Mouse (Mus musculus) cerebellum, postnatal 10 days (tissue): ENCODE results near the gene Erbb4.
A peak's percentile ranks its signal among the peaks of the same experiment; 100 is the strongest.

Experiments used
- DNase-seq, 2 experiments: peaks; one replicate each; pipeline ENCODE4 v3.0.0; 2021; ENCODE audit warnings: mixed read lengths in 2 of 2

Gene Erbb4

DNA sequence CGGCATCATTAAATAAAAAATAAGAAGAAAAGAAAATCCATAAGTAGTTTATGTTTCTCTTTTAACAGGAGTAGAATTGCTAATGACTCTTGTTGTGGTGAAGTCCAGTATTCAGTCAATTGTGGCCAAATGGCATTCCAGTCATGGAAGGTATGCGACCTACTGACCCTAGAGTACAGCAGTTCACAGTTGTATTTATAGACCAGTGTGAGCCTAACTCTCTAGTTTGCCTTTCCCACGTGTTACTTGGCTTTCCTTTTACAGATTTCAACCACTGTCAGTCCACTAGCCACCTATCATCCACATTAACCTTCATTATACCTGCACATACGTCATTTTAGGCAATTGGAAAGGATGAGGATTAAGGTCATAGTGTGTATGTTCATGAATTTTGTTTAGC is 606.3 kb downstream of the Erbb4 start:
- no peak for DNase-seq

DNA sequence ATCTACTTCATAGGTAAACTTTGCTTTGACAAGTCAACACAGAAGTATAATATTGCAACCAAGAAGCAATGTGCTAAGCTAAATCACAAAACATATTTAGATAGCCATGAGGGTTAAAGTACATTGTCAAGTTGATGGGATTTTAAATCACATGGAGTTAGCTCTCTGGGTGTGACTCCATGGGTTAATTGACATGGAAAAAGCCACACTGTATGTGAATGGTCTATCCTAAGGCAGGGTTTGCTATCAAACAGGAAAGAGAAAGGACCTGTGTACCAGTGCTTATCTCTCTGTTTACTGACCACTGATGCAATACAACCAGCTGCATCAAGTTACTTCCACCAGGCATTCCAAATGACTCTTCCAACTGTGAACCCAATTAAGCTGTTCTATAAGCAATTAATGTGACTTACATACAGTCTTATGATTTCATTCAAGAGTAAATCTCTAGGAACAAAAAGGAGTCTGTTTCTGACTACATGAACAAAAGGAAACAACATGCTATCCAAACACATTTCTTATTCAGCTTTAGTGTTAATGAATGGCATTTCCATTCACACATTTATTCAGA is 641.4 kb downstream of the Erbb4 start:
- no peak for DNase-seq

DNA sequence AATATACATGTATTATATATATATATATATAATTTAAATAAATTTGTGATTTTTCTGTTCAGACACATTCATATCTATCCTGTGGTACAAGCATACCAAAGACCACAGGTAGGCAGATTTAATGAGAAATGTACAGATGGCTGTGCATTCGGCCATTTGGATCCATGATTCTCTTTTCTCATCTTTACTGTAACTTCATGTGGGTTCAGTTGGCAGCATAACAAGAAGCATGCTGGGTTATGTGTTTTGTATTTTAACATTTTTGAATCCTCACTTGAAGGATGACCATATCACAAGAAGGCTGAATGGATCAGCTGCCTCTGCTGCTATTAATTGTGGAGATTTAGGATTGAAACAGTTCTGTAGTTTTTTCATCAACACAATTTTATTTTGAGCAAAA is 656.6 kb downstream of the Erbb4 start:
- peak; percentile 51 to 62 for DNase-seq

DNA sequence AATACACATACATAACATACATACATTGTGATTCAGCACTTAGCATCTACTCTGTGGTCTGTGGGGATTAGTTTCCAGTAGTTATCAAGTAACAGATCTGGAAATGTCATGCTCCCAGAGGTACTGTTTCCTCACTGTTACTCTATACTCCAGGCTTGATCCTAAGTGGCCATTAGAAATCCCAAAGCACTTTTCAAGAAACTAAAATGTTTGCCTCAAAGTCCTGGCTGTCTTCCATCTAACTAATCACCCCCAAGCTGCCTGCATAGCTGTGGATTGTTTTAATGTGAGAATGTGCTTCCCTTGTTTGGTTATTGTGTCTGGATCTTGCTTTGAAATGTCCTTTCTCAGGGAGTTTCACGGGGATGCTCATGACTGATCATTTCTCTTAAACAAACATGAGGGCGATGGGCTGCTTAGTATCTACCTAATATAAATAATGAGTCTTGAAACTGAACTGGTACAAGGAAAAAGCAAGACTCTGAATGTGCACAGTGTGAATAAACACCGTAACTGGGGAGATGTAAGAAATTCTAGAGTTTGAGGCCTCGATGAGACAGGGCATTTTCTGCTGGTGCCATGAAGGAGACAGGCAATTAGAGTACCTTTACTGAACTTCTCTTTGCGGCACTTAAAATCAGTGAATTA is 683.4 kb downstream of the Erbb4 start:
- DNase-seq, result no peak

DNA sequence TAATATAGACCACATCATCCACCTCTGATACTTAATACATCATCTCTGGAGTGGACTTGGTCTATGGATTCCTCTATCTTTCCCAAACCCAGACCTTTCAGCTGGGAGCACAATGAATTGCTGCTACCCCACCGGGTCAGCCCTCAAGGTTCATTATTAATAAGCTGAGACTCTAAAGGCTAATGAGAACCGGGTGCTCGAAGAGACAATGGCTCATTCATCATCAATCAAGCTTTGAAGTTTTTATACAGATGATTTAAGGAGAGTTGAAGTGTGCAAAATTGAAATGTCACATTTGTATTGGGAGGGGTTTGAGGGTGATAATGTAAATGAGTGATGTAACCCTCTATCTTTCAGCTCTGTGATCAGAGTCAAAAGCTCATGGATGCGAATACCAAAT is 706.7 kb downstream of the Erbb4 start:
- no peak for DNase-seq

DNA sequence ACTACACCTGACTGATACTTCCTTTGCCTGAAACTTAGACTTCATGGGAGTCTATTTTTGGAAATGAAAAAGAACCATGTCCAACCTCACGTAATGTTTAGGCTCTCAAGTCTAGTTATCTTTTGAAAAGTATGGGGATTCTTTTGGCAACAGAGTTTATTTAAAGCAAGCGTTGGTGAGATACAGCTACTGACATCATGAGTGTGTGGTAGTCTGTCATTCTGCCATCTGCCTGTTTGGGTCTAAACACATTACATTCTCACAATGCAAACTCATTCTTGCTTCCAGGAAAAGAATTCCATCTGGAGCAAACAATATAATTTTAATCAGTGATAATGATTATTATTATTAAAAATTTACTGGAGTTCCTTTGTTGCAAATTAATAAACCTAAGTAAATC is 736.3 kb downstream of the Erbb4 start:
- no peak for DNase-seq

DNA sequence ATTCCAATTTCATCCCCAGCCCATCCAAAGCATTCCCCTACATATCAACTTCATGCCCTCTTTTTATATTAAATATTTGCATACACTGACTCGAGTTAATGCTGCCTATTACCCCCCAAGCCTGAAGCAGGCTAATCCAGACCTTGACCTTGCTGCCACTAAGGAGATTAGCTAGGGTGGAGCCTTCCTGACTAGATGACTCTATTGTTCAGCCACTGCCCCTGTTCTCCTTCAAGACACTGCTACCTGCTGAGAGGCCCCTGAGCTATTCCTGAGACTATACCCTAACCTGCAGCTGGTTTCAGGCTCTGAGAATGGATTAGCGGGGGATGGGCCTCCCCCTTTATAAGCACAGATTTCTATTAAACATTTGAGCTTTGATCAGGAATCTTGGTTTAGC is 774.1 kb downstream of the Erbb4 start:
- no peak for DNase-seq

DNA sequence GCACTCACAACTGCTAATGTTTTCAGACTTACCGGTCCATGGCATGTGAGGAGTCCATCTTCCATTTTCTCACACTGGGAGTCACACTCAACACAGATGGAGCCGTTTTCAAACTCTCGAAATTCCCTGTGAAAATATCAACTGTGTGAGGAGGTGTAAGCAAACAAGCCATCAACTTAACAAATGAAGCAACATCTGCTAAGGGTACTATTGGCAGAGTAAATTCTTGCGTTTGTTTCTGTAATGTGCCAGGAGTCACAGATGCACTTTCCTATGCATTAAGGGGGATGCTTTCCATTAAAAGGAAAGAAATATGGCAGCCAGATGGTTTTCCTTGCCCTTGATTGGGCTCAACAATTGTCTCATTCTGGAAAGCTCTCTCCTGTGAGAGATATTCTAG is 802.0 kb downstream of the Erbb4 start:
- DNase-seq, result no peak

DNA sequence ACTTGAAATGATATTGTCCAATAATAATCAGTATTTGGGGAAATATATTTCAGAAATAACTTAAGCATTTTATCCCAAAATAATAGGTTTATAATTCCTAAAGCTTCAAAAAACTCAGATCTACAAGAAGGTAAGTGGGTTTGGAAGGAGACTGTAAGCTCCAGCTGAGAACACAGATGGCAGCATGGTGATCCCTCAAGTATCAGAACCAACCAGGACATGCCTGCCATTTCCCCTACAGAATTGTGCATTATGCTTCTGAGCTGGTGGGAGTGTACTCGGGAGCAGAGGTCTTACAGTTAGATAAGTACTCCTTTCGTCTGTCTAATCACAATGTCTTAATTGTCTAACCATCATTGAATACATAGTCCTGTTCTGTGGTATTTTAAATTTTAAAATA is 823.4 kb downstream of the Erbb4 start:
- peak; percentile 28 to 35 for DNase-seq

DNA sequence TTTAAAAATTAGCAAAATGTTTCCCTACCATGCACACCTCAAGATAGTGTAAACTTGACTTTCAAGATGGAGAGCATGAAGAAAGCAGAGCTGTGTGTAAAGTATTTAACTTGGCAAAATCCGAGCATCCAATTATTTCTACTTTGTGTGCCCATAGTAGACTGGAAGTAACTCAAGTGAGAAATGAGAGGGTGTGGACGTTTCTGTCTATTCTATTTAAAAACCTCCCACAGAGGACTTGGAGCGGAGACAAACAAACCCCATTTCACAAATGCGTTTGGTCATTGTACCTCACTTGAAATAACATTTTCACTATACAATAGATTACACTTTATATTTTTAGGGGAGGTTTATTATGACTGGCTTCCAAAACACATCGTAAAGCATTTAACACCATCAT is 832.0 kb downstream of the Erbb4 start:
- DNase-seq, result no peak

DNA sequence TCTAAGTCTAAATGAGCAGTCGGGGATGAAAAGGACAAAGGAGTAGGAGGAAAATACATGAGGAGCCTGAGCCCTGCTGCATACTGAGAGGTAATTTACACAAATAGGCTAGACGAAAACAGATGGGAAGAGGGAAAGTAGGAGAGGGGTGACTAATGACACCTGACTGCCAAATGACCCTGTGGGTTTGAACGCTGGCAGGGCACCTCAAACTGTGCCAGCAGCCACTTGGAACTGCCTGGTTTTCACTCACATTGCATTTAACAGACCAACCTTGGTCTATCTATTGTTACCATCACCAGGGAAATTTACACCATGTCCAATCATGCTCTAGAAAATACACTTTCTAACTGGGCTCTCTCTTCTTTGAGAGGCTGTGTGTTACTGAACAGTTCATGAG is 929.3 kb downstream of the Erbb4 start:
- peak; percentile 81 to 88 for DNase-seq

DNA sequence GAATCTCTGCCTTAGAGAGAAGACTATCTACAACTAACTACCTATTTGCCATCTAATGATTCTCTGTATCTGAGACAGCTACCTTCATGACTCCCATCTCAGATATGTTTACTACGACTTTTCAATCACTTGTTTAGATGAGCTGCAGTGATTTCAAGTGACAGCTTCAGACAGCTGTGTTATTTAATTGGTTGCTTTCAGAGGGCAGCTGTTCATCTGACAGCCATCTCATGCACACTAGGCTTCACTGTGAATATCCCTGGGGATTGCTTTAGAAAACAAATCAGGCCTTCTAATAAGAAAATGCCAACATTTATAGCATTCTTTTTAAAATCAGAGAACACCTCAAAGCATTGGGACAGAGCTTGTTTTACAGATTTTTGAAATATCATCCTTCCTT is 952.6 kb downstream of the Erbb4 start:
- DNase-seq, result no peak

DNA sequence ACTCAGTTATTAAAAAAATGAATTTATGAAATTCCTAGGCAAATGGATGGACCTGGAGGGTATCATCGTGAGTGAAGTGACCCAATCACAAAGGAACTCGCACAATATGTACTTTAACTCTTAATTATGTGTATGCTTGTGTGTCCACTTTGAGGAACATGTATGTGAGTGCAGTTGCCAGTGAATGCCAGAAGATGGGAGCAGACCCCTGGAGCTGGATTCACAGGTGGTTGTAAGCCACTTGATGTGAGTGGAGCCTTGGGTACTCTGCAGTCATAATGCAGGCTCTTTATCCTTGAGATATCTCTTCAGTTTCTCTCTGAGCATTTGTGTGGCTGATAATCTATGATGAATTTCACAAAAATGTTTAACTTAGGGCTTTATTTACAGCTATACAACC is 957.3 kb downstream of the Erbb4 start:
- peak; percentile 7 for DNase-seq

DNA sequence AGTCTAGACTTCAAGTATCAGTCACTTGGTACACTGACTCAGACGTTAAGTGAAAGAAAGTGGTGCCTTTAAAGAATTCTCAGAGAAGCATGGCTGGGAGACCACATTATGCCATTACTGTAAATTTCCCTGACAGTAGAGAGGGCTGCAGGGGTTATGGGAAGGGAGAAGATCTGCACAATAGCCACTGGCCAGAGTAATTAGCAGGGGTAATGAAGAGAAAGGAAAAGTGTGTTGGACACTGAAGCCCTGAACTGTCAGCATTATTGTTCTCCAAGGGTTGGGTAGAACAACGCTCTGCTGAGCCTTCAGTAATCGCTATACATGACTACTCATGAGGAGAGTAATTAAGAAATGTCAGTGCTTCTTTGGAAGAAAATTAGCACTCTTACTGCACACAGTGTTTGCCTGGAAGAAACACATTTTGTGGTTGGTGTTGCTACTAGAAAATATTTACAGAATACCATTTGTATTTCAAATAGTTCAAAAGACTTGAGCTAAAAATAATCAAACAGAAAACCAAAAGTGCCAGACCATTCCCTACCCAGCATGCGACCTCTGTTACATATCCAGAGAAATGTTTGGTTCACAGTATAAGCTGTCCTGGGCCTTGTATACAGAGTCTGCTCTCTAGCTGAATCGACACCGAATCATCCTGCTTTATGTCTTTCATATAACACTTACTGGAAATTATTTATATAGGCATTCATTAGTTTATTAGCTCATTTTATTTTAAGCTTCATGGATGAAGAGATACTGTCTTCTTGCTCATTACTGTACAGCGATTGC is 965.1 kb downstream of the Erbb4 start:
- DNase-seq, result no peak

DNA sequence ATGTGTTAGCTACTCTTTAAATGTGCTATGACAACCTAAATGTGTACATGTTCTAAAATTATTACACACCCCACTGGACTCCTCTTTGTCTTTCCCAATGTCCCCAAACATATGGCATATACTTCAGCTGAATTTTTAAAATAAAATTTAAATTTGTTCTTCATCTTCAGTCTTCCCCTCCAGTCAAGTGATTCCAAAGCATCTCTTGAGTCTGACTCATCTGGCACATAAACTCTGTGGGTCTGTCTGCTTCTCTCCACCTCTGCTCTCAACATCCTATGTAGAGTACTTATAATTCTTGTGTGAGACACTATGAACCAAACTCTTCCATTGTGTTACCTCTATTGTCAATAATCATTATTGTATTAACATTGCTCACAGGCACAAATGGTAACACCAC is 972.9 kb downstream of the Erbb4 start:
- DNase-seq, result no peak

DNA sequence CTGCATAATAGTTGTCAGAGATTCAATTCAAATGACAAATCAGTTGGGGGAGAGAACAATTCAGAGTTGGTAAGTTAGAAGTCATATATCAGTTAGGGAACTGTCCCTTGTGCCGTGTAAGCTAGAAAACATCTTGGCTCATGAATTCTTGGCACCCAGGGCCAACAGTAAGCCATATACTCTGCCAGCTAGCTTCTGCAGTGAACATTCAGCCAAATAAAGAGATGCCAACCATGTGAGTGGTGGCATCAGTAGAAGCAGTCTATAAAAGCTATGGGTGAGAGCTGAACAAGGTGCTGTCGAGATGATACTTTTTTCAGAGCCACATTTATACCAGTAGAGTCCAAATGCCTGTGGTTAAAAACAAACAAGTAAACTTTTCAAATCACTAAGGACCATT is 973.4 kb downstream of the Erbb4 start:
- DNase-seq, result peak; percentile 53 to 62

DNA sequence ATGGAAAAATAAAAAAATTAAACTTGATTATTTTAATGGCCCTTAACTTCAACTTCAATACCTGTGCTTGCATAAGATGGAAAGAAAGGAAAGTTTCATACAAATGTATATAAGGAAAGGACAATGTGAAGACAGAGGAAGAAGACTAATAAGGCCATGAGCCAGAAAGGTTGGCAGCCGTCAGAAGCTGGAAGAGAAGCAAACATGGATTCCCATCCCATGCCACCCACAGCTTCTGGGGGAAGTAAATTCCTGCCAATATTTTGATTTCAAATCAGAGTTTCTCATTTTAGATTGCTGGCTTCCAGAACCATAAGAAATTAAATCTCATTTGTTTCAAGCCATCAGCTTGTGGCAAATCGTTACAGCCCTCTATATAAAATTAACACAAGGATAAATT is 984.3 kb downstream of the Erbb4 start:
- DNase-seq, result peak; percentile 59 to 68

DNA sequence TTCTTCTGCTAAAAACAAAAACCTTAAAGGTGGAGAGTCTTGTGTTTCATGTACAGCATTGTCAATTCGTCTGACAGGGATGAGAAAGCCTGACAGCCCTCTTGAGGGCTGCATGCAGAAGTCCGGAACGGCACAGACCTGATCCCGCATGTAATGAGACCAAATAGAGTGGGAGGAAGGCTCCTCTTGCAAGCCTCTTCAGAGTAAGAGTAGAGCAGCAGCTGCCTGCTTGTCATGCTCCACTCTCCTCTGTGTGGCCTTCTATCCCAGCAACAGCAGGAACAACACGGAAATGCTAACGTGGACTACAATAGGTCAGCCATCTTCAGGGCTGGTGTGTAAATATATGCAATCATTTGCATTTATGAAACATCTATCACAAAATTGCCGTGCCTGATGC is 987.5 kb downstream of the Erbb4 start:
- DNase-seq, result no peak

DNA sequence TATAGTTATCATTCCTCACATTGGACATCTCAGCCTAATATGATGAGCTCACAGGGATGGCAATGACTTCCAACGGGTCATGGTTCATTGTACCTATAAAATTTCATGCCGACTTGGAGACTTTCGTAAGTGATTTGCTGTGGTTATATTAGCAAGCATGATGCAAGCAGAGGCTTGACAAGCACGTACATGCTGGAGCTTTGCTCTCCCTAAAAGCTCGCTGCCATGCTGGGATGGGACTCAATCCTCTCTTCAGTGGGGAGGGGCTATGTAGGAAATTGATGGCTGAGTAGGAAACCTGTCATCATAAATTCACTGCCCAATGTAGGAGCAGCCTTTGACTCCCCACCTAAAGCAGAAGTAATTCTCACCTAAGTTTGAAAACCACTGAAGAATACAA is 992.1 kb downstream of the Erbb4 start:
- DNase-seq, result no peak

DNA sequence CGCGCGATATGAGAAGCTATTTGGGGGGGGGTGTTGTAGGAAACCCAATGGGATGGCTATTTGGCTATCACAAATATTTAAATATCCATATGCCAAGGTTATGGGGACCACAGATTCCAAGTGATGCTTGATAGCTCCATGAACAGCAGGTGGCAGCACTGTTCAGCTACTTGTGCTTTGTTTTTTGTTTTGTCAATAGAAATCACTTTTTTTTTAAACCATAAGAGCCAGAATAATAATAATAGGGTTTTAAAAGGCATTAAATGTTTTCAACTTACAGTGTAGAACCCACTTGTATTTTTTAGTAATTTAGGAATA is 1001.4 kb downstream of the Erbb4 start:
- DNase-seq, result peak; percentile 83 to 85

DNA sequence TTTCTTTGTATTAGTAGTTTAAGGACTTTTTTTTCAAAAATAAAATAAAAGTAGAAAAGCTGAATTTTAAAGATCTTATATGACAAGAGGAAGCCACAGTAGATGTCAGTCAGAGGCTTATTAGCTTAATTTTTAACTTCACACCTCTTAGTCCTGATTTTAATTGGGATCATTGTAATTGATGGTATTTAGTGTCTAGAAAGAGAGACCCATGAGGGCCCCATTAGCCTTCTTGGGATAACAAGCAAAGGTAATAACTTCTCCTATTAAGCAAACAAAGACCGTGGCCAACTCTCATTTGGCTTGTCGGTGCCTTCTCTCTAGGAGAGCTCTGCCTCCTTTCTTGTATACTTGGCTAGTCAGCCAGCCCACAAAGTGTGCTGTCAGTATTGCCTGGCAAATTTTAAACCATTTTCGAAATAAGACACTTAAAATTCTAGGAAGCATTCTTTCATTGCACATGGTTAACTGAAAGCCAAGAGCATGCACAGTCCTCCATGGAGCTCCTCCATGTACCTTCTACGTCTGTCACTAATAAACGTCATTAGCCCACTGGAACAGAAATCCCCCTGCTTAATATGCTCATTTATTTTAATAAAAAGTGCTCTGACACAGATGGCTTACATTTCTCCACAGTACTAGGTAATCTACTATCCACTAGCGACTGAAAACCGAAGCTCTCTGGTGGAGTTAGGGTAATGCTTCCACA is 1001.9 kb downstream of the Erbb4 start:
- DNase-seq, result peak; percentile 45 to 61

DNA sequence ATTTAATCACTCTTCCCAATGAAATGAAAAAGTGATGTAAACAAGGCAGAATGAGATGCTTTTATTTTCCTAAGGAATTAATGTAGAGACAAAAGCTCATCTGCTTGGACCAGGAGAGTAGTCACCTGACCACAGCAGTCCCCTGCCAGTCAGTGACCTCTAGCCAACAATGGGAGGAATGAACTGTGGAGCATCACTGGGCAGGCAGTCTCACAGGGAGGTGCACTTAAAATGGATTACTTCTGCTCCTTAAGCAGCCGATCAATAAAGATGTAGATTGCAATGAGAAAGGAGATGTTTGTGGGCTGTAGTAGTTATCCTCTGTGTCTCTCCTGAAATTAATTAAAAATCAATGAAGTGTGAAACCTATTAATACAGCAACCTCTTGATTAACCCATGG is 1018.2 kb downstream of the Erbb4 start:
- DNase-seq, result no peak

DNA sequence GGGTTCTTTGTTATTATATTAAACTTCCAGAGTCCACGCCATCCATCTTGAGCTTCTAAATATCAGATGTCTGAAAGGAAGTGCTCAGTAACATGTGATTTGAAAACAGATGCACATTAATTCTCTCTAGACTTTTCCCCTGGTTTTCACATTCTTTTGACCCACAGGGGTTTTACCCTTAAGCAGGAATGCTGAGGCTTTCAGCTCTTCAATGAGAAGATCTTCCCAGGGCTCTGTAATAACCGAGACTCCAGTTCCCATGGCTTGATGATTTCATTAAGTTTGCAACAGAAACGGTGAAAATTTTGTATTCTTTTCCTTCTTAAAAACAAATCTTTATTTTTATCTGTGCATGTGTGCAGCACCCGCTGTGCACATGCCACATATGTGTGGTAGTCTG is 1051.4 kb downstream of the Erbb4 start:
- DNase-seq, result no peak

DNA sequence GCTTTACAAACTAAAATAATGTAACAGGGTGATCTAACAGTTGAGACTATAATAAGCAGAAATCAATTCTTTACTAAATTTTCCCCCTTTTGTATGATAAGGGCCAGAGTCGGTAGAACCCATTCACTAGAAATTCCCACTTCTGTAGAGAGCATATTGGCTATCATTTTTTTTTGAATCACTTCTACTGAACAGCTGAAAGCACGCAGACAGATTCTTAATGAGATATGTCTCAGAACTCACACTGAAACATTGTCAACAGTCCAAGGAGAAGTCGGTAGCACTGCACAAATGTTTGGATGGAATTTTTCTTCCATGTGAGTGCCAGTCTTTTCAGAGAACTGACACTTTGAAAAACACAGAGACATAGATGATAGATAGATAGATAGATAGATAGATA is 1053.1 kb downstream of the Erbb4 start:
- peak; percentile 9 to 29 for DNase-seq
